Mouse (Mus musculus) cerebellum, adult 8-10 months (tissue): ENCODE measurements around the gene Nrp1.

Experiments used
- DNase-seq: peaks from one replicate; pipeline ENCODE4 v3.0.0; 2022

The Nrp1 gene

DNA sequence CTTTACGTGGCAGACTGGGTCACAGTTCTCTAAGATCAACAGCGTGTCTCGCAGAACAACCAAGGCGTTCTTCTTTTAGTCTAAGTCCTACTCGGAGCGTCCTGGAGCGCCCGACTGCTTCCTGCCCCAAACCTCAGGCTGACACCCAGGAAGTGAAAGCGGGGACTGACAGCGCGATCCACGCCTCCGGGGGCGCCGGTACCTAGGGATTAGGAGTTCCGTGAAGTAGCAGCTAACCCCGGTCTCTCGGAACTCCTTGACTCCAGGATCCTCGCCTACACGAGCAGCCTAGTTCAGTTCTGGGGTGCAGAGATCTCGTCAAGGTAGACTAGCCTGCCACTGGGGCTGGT, at the start of gene Nrp1:
Gene Nrp1 (plus strand): TSS at position 199 of the 350 bp plus-strand sequence.
- no peak for DNase-seq

- no peak for DNase-seq
These were observed 37.6 kb upstream of the Nrp1 start for GRCm38 (mm10) chr8:128320797-128321196.

DNA sequence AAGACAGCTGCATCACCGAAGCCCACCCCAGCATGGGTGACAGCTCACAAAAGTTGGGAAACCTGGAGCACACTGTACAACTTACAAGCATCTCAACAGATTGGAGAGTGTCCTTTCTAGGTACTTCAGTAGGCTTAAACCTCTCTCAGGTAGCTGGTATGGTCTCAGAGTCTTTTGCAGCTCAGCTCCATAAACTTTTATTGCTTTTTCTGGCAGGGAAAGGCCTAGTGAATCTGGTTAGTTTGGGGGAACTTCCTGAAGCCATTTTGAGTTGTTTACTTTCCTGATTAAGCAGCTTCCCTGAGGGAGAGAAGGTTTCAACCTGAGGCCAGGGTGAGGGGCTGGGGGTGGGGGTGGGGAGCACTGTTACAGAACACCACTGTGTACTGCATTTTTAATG, 31.1 kb upstream of the Nrp1 start:
- DNase-seq = no peak

- no peak for DNase-seq
These were observed 30.5 kb upstream of the Nrp1 start for GRCm38 (mm10) chr8:128327922-128328321.

DNA sequence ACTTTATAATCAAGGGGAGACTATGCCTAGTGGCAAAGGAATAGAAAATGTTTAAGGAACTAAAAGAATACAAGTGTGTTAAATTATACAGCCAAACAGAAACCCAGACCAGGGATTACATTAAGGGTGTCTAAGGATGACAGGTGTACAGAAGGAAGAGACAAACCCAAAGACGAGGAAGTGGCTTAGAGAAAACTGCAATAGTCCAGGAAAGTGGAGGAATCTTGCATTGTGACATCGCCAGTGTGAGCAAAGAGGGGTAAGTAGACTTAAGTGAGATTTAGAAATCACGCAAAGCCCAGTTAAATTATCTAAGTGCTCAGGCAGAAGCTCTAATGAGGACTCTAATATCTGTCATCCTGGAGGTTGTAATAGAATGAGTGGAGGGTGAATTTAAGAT, 28.9 kb upstream of the Nrp1 start:
- DNase-seq = no peak

- DNase-seq = no peak
These were observed 22.4 kb upstream of the Nrp1 start for GRCm38 (mm10) chr8:128335976-128336375.

- DNase-seq = no peak
These were observed 19.5 kb upstream of the Nrp1 start for GRCm38 (mm10) chr8:128338951-128339350.

GRCm38 (mm10) chr8:128339521-128339920, 18.9 kb upstream of the Nrp1 start:
- DNase-seq = no peak

DNA sequence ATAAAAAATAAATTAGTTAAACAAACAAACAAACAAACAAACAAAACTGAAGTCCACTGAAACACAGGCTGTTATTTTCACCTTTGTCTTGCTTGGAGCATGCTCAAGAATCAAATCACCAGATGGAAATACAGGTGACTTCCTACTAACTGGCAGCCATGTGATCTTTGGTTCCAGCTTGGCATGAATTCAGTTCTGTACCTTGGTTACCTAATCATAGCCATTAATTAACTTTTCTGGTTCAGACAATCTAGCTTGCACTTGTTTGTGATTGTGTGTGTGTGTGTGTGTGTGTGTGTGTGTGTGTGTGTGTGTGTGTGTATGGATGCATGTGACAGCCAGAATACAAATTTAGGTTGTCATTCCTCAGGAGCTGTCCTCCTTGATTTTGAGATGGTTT, 8.0 kb upstream of the Nrp1 start:
- peak; percentile 6 for DNase-seq

GRCm38 (mm10) chr8:128351211-128351610, 7.2 kb upstream of the Nrp1 start:
- DNase-seq = no peak

- DNase-seq = no peak
These were observed 5.6 kb upstream of the Nrp1 start for GRCm38 (mm10) chr8:128352821-128353220.

- no peak for DNase-seq
These were observed 4.4 kb upstream of the Nrp1 start for GRCm38 (mm10) chr8:128353999-128354398.

DNA sequence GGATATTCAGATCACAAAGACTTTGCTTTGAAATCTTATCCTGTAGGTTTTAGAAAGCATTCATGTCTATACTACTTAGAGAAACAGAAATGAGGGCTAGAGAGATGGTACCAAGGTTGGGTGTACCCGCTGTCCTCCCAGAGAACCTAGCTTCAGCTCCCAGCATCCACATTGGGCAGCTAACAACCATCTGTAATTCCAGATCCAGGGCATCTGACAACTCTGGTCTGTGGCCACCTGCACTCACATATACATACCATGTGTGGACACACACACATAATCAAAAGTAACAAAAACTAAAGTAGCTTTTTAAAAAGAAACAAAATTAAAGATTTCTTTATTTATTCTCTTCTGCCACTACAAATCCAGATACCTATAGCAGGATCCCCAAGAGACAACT, 3.3 kb upstream of the Nrp1 start:
- no peak for DNase-seq

DNA sequence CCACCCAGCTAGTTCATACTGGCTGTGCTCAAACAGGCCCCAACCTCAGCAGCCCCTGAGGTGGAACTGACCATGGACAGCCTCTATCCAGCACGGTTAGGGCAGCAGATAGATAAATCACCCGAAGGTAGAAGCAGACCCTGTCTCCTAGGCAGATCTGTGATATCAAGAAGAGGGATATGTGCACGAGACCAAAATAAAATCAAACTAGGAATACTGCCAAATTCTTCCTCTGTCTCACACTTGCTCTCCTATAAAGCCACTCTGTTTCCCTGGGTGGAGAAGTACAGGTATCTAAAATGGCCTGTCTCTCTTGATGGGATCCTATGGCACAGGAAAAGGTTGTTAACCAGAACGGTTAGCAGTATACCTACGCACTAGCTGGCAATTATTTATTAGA, 2.2 kb upstream of the Nrp1 start:
- DNase-seq = no peak

GRCm38 (mm10) chr8:128356796-128357539, 1.4 kb upstream of the Nrp1 start:
- DNase-seq = peak; percentile 31

DNA sequence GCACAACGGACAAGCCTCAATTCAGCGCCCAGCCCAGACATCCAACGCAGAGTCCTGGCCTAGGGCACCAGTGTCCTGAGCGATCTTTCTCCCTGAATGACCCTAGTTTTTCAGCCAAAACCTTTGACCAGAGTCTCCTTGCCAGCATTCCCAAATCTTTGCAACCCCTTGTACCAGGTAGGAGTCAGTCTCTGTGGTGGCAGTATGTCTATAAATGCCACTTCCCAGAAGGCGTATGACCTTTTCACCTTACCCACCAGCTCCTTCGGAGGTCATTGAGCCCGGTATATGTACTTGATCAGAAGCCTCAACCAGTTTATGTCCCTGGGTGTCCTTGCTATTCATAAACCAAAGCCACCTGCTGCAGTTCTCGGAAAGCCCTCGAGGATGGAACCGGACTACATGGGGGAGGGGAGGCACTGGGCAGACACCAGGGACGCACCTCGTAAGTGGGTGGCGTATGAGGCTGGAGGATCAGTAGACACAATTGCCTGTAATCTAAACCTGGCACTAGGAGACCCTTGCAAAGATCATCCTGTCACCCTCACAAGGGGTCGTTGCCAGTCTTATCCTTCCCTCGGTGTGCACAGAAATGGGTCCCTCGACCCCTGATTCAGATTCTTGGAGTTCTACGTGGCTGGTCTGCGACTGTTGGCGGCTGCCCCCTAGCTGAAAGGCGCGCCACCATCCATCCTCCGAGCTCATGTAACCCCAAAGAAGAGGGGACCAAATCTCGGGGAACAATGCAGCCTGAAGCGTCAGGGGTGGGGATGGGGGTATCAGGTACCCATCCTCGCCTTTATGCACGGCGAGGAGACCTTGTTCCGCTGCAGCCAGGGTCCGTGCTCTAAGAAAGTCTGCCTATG, 631 bp upstream of the Nrp1 start:
- peak; percentile 11 for DNase-seq

DNA sequence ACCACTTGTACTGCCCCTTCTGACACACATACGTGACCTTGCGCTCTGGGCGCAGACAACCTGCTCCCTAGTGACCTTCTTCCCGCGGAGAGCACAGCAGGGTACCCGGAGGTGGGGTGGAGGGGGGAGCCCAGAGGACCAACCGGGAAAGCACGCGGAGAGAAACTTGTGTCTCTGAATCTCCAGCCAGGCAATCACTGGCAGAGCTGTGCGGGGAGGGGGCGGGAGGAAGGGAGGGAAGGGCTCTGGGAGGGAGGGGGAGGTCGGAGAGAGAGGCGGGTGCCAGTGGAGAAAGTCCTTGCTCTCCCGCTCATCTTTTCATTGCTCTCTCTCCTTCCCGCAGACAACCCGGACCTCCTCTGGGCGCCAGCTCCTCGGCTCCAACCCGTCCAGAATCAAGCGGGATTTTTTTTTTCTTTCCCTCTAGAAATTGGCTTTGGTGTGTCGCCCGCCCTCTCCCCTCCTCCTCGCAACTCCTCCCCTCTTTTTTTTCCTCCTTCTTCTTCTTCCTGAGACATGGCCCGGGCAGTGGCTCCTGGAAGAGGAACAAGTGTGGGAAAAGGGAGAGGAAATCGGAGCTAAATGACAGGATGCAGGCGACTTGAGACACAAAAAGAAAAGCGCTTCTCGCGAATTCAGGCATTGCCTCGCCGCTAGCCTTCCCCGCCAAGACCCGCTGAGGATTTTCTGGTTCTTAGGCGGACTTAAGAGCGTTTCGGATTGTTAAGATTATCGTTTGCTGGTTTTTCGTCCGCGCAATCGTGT, 534 bp downstream of the Nrp1 start:
- DNase-seq = peak; percentile 9

GRCm38 (mm10) chr8:128359521-128360318, 1.3 kb downstream of the Nrp1 start:
- no peak for DNase-seq

GRCm38 (mm10) chr8:128361343-128361870, 3.0 kb downstream of the Nrp1 start:
- no peak for DNase-seq

- peak; percentile 67 for DNase-seq
These were observed 4.7 kb downstream of the Nrp1 start for GRCm38 (mm10) chr8:128362940-128363595.

DNA sequence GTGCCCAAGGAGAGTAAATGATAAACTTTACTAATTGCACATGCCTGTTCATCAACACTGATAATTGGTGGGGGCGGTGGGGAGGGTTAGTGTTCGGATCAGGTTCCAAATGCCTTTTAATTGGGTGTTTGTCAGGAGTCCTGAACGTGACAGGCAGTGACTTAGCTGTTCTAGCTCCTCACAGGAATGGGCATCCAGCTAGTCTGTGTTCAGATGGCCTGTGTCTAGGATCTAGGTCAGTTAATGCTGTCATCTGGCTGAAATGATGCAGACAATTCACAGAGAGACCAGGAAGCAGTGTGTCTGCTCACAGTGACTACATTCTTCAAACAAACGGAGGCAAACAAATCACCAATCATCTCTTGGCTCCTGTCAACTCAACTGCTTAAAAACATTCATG, 12.1 kb downstream of the Nrp1 start:
- no peak for DNase-seq

DNA sequence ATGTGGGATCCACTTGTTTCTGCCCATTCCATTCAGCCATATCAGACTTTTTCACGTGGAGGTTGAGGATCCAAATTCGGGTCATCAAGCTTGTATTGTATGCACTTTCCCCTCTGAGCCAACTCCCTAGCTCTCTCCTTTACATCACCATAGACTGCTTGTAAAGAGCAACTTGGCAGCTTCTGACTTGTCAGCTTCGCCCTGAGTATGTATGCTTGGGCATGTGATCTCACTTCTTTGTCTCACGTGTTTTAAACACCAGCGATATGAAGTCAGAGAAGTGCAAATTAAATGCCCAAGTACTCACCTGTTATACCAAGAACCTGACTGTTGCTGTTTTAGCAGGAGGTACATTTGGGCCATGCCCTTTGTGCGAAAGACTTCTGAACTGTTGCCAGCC, 12.6 kb downstream of the Nrp1 start:
- DNase-seq = no peak
